Mouse (Mus musculus) kidney, adult 2 months (tissue): Measurements from ENCODE around the gene Olfr531.

Experiments used
- CTCF ChIP-seq: fragments of 200-500 bp; conservative IDR thresholded peaks from 2 replicates; pipeline ENCODE4 v1.5.1; 2011; ENCODE audit warnings: low read depth, mild to moderate bottlenecking, control low read depth, low read length, moderate library complexity, mixed read lengths; ENCODE audit not compliant: insufficient read depth, insufficient read length
- POLR2A ChIP-seq: fragments of 200-500 bp; IDR thresholded peaks from one replicate; pipeline ENCODE4 v1.6.1; 2011; ENCODE audit warnings: low read depth, low read length, control low read depth

- no peak for TF ChIP-seq POLR2A
- no peak for TF ChIP-seq CTCF
Measured at GRCm38 (mm10) chr7:140374300-140374699, 28.4 kb downstream of the Olfr531 start.
